Mouse (Mus musculus) CH12.LX (cell line): ENCODE results near the gene Mslnl. TPM values are rescaled to one million over a fixed set of nuclear protein-coding genes. Genes with fewer than 3 reads are reported as not detected.

Experiments used
- DNase-seq: peaks from one replicate; pipeline ENCODE4 v3.0.0-alpha.2; 2013; ENCODE audit errors: extremely low read depth
- H3K27ac ChIP-seq: 2 replicates; pipeline ENCODE4 v1.5.1; 2012; ENCODE audit warnings: low read depth, mild to moderate bottlenecking, control low read depth, moderate library complexity; ENCODE audit not compliant: insufficient read depth
- H3K27me3 ChIP-seq: replicated peaks from 2 replicates; pipeline ENCODE3; 2012; ENCODE audit warnings: inconsistent platforms
- H3K36me3 ChIP-seq, 2 experiments: replicated peaks in 1 of 2; 2 replicates each; pipeline versions ENCODE3 to v1.6.1; 2012; ENCODE audit warnings: inconsistent platforms in 1 of 2, low read length in 1 of 2, mild to moderate bottlenecking in 1 of 2, mixed read lengths in 1 of 2, moderate library complexity in 1 of 2; ENCODE audit not compliant: control insufficient read depth in 1 of 2, insufficient read depth in 1 of 2
- H3K4me1 ChIP-seq, 2 experiments: 2 replicates each; pipeline ENCODE4 v1.6.1; 2012; ENCODE audit warnings: inconsistent platforms in 1 of 2, moderate library complexity in 1 of 2; ENCODE audit not compliant: insufficient read depth in 2 of 2, control insufficient read depth in 1 of 2
- H3K4me2 ChIP-seq: 2 replicates; pipeline ENCODE4 v1.6.1; 2012; ENCODE audit warnings: low read depth, mild to moderate bottlenecking, control low read depth; ENCODE audit not compliant: poor library complexity, insufficient read depth, severe bottlenecking
- H3K4me3 ChIP-seq, 3 experiments: fragments of 150-350 bp in 1 of 3; sonication (generic) in 1 of 3; replicated peaks in 1 of 3; 2 replicates each; pipeline versions ENCODE3 to v1.5.1; 2011 to 2012; ENCODE audit warnings: low read depth in 2 of 3, low read length in 2 of 3, mild to moderate bottlenecking in 2 of 3, moderate library complexity in 2 of 3, control low read depth in 1 of 3, improper control_type of control experiment in 1 of 3, inconsistent platforms in 1 of 3, mixed read lengths in 1 of 3; ENCODE audit not compliant: poor library complexity in 1 of 3
- H3K79me2 ChIP-seq: replicated peaks from 2 replicates; pipeline ENCODE4 v1.6.1; 2012; ENCODE audit warnings: mild to moderate bottlenecking, moderate library complexity; ENCODE audit not compliant: control insufficient read depth, poor library complexity, insufficient read depth, severe bottlenecking; ENCODE audit errors: extremely low read depth
- H3K9ac ChIP-seq: 2 replicates; pipeline ENCODE4 v1.6.1; 2012; ENCODE audit warnings: low read depth, mild to moderate bottlenecking, control low read depth, moderate library complexity; ENCODE audit not compliant: insufficient read depth
- H3K9me3 ChIP-seq: replicated peaks from 2 replicates; pipeline ENCODE3; 2012; ENCODE audit warnings: low read length, inconsistent platforms, mixed read lengths
- CHD2 ChIP-seq: IDR thresholded peaks from 2 replicates; pipeline ENCODE4 v1.6.1; 2011; ENCODE audit warnings: low read length, improper control_type of control experiment
- E2F4 ChIP-seq: IDR thresholded peaks from 2 replicates; pipeline ENCODE4 v1.6.1; 2011; ENCODE audit warnings: low read depth, low read length, improper control_type of control experiment; ENCODE audit not compliant: insufficient replicate concordance
- ELF1 ChIP-seq: IDR thresholded peaks from 2 replicates; pipeline ENCODE4 v1.6.1; 2014; ENCODE audit warnings: low read depth, mild to moderate bottlenecking, inconsistent platforms, low read length, improper control_type of control experiment
- EP300 ChIP-seq: IDR thresholded peaks from 2 replicates; pipeline ENCODE4 v1.6.1; 2011; ENCODE audit warnings: low read length, improper control_type of control experiment
- ETS1 ChIP-seq: conservative IDR thresholded peaks from 2 replicates; pipeline ENCODE4 v1.6.1; 2012; ENCODE audit warnings: low read depth, mild to moderate bottlenecking, inconsistent platforms, low read length, improper control_type of control experiment, moderate library complexity
- HCFC1 ChIP-seq: IDR thresholded peaks from 2 replicates; pipeline ENCODE4 v1.6.1; 2012; ENCODE audit warnings: low read depth, mild to moderate bottlenecking, inconsistent platforms, low read length, improper control_type of control experiment
- IRF4 ChIP-seq: IDR thresholded peaks from 2 replicates; pipeline ENCODE4 v1.6.1; 2014; ENCODE audit warnings: low read depth, mild to moderate bottlenecking, inconsistent platforms, low read length, improper control_type of control experiment
- JUN ChIP-seq: IDR thresholded peaks from 2 replicates; pipeline ENCODE4 v1.6.1; 2011; ENCODE audit warnings: low read depth, mild to moderate bottlenecking, low read length, improper control_type of control experiment, moderate library complexity; ENCODE audit not compliant: insufficient read depth
- JUND ChIP-seq: conservative IDR thresholded peaks from 2 replicates; pipeline ENCODE4 v1.6.1; 2011; ENCODE audit warnings: low read depth, low read length, improper control_type of control experiment
- MAFK ChIP-seq: IDR thresholded peaks from 2 replicates; pipeline ENCODE4 v1.6.1; 2011; ENCODE audit warnings: low read length, improper control_type of control experiment; ENCODE audit not compliant: insufficient replicate concordance
- MAZ ChIP-seq: IDR thresholded peaks from 2 replicates; pipeline ENCODE4 v1.6.1; 2012; ENCODE audit warnings: low read depth, mild to moderate bottlenecking, inconsistent platforms, low read length, improper control_type of control experiment, moderate library complexity
- MXI1 ChIP-seq: IDR thresholded peaks from 2 replicates; pipeline ENCODE4 v1.6.1; 2011; ENCODE audit warnings: mild to moderate bottlenecking, low read depth, low read length, improper control_type of control experiment
- NELFE ChIP-seq: IDR thresholded peaks from 2 replicates; pipeline ENCODE4 v1.6.1; 2011; ENCODE audit warnings: low read depth, low read length, improper control_type of control experiment
- NRF1 ChIP-seq: IDR thresholded peaks from 2 replicates; pipeline ENCODE4 v1.6.1; 2014; ENCODE audit warnings: low read depth, mild to moderate bottlenecking, inconsistent platforms, low read length, improper control_type of control experiment, moderate library complexity
- POLR2A ChIP-seq: IDR thresholded peaks from 2 replicates; pipeline ENCODE4 v1.6.1; 2011; ENCODE audit warnings: low read depth, mild to moderate bottlenecking, improper control_type of control experiment, low read length
- RCOR1 ChIP-seq: conservative IDR thresholded peaks from 2 replicates; pipeline ENCODE4 v1.6.1; 2012; ENCODE audit warnings: low read depth, mild to moderate bottlenecking, inconsistent platforms, low read length, improper control_type of control experiment
- SIN3A ChIP-seq: IDR thresholded peaks from 2 replicates; pipeline ENCODE4 v1.6.1; 2012; ENCODE audit warnings: low read length, improper control_type of control experiment, inconsistent platforms
- SMC3 ChIP-seq: IDR thresholded peaks from 2 replicates; pipeline ENCODE4 v1.6.1; 2011; ENCODE audit warnings: low read depth, low read length, improper control_type of control experiment
- USF1 ChIP-seq: IDR thresholded peaks from 2 replicates; pipeline ENCODE4 v1.6.1; 2014; ENCODE audit warnings: low read depth, mild to moderate bottlenecking, inconsistent platforms, low read length, improper control_type of control experiment
- USF2 ChIP-seq: conservative IDR thresholded peaks from 2 replicates; pipeline ENCODE4 v1.6.1; 2011; ENCODE audit warnings: low read depth, low read length, improper control_type of control experiment
- ZKSCAN1 ChIP-seq: IDR thresholded peaks from 2 replicates; pipeline ENCODE4 v1.6.1; 2012; ENCODE audit warnings: low read depth, inconsistent platforms, low read length, improper control_type of control experiment, borderline replicate concordance
- ZNF384 ChIP-seq: IDR thresholded peaks from 2 replicates; pipeline ENCODE4 v1.6.1; 2012; ENCODE audit warnings: low read depth, low read length, improper control_type of control experiment, inconsistent platforms
- dilution Hi-C: fragments of 300-500 bp; cut with MboI; formaldehyde crosslinking; loops from 2 replicates; pipeline ENCODE4 v1.14.3; 2020; ENCODE audit warnings: low sequenced_read_pairs; ENCODE audit not compliant: extremely low pct_unique_long_range_greater_than_20kb, extremely low pct_ligation_motif_present
- in situ Hi-C: fragments of 300-500 bp; cut with MboI; formaldehyde crosslinking; loops from 3 replicates; pipeline ENCODE4 v1.14.3; 2019; ENCODE audit warnings: low sequenced_read_pairs, low pct_ligation_motif_present, low pct_unique_long_range_greater_than_20kb, mixed read lengths
- polyA plus RNA-seq: library from polyadenylated mRNA; unstranded; fragments of >175 nt; gene quantifications from 2 replicates; pipeline ENCODE4 v1.2.1, GENCODE M21; 2012; ENCODE audit warnings: low read depth; ENCODE audit not compliant: insufficient read length
- total RNA-seq, 2 experiments: library from RNA; depleted of rRNA; stranded (reverse); fragments of 300-350 nt in 1 of 2; fragments of >200 nt in 1 of 2; gene quantifications; 2 replicates each; pipeline ENCODE4 v1.2.3; 2012 to 2014

The Mslnl gene
- total and polyA plus RNA-seq, 3 experiments: not detected

GRCm38 (mm10) chr17:25755086-25755485 lies 19.2 kb downstream of the Mslnl start:
- dilution Hi-C loops: no loop called here
- TF ChIP-seq RCOR1: no peak
- no peak for TF ChIP-seq E2F4
- TF ChIP-seq EP300: no peak
- no peak for TF ChIP-seq MXI1
- TF ChIP-seq NRF1: no peak
- no peak for TF ChIP-seq POLR2A
- no peak for TF ChIP-seq NELFE
- TF ChIP-seq, all 38 proteins: peak for 0
- Histone ChIP-seq H3K4me2 (no peak overlapping the region), H3K79me2 (no peaks in the 10 kb centered on the region), H3K27ac (no peak overlapping the region), H3K9ac (no peak overlapping the region), H3K9me3 (no peaks in the 10 kb centered on the region), H3K4me3 (no peak overlapping the region), H3K27me3 (peaks cover 97% of the 10 kb centered on the region), H3K36me3 (no peaks in the 10 kb centered on the region), H3K4me1 (no peaks in the 10 kb centered on the region)
- DNase-seq: no peak
- in situ Hi-C loops: no loop called here

GRCm38 (mm10) chr17:25755627-25756377 lies 20.0 kb downstream of the Mslnl start:
- no peak for DNase-seq
- no peaks in the 10 kb centered on the region for H3K36me3 ChIP-seq
- TF ChIP-seq USF1 (no peak), HCFC1 (no peak), ZKSCAN1 (no peak), MAFK (no peak), ZNF384 (no peak), CHD2 (no peak), SMC3 (no peak), ELF1 (no peak), NELFE (no peak), SIN3A (no peak), NRF1 (no peak), USF2 (no peak), JUN (no peak), IRF4 (no peak), MAZ (no peak), JUND (no peak), ETS1 (no peak), RCOR1 (no peak)
- no peak overlapping the region for H3K9ac ChIP-seq
- no peaks in the 10 kb centered on the region for H3K9me3 ChIP-seq
- dilution Hi-C loops: no loop called here
- in situ Hi-C loops: no loop called here
- peaks cover 98% of the 10 kb centered on the region for H3K27me3 ChIP-seq
- no peak overlapping the region for H3K4me3 ChIP-seq
- H3K4me1 ChIP-seq: no peaks in the 10 kb centered on the region
- H3K27ac ChIP-seq: no peak overlapping the region
- H3K4me2 ChIP-seq: no peak overlapping the region
- no peaks in the 10 kb centered on the region for H3K79me2 ChIP-seq
